Mouse (Mus musculus): ENCODE results near the gene Mpv17l.

DNA sequence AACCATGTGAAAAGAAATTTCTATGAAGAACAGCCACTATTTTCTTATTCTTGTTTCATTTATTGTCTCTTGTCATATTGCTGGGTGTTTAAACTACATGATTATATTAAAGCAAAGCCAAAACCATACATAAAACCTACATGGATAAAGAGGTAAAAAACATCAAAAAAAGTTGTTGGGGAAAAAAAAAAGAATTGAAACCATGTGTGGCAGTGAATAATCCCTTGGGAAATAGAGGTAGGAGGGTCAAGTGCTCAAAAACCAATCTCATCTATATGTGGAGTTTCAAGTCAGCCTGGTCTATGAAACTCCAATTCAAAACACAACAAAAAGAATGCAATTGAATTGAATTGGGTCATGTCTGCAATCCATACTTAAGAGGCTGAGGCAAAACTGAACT is 10.1 kb upstream of the Mpv17l start:
- TF ChIP-seq CTCF (IDR thresholded peaks at IDR 0.05; ENCODE audit: low read depth) (no peak), EP300 (IDR thresholded peaks at IDR 0.05; ENCODE audit: low read depth) (no peak)
